Mouse (Mus musculus): ENCODE data around the gene Pafah1b2. TPM values are rescaled to one million over a fixed set of nuclear protein-coding genes. Genes with fewer than 3 reads are reported as not detected.

Gene Pafah1b2
- polyA plus RNA-seq, 1 experiment from 2014 or later: 227 TPM

DNA sequence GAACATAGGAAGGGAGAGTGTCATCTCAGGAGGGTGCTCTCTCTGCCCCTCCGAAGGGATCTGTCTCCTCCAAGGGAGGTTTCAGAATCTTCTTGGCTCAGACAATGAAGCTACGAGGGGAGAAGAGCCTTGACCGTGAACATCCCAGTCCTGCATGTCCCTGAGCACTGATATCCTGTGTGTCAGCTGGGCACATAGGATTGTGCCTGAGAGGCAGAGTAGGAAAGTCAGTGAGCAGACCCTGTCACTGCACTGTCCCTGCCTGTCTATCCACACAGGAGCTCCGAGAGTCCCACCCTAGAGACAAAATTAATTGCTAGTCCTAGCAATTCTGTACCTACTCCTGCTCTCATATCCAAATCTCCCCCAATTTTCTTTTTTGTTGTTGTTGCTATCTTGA is 60.4 kb downstream of the Pafah1b2 start:
- Histone ChIP-seq H3K36me3 (replicated peaks; ENCODE audit: control insufficient read depth, insufficient read depth, low read depth, low read length) (peaks cover 4% of the 10 kb centered on the region), H3K27me3 (ENCODE audit: control insufficient read depth, insufficient read depth, low read length) (no peaks in the 10 kb centered on the region), H3K4me1 (ENCODE audit: control insufficient read depth, insufficient read depth, low read length) (no peaks in the 10 kb centered on the region), H3K9me3 (replicated peaks; ENCODE audit: control insufficient read depth, low read length) (no peaks in the 10 kb centered on the region), H3K4me3 (ENCODE audit: low read depth, low read length) (no peak overlapping the region), H3K9ac (replicated peaks; ENCODE audit: low read length) (no peak overlapping the region), H3K4me2 (ENCODE audit: low read depth, low read length) (no peak overlapping the region), H3K27ac (replicated peaks; ENCODE audit: low read depth, low read length) (no peak overlapping the region)
- ATAC-seq (replicated peaks; ENCODE audit: insufficient number of reproducible peaks, low FRiP score, low TSS enrichment, low read depth): no peak
- no peak for DNase-seq (ENCODE audit: low spot score)
- WGBS: 83% methylated on average over 4 of the region's 4 CpGs

DNA sequence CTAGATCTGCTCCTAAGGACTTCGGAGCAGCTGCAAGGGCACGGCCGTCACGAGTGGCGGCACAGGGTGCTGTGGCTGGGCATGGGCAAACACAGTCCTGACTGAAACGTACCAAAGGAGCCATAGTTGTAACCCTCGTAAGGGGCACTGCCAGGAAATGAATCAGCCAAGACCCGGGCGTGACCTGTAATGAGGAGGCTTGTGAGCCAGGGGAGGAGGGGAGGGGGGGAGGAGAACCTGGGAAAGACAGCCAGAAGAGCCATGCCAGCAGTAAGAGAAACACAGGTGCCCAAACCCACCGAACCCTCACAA is 65.7 kb downstream of the Pafah1b2 start:
- no peaks in the 10 kb centered on the region for H3K4me1 ChIP-seq (ENCODE audit: control insufficient read depth, insufficient read depth, low read length)
- no peak overlapping the region for H3K4me3 ChIP-seq (ENCODE audit: low read depth, low read length)
- 89% methylated on average over 10 of the region's 10 CpGs for WGBS
- H3K36me3 ChIP-seq (replicated peaks; ENCODE audit: control insufficient read depth, insufficient read depth, low read depth, low read length): peaks cover 4% of the 10 kb centered on the region
- DNase-seq (ENCODE audit: low spot score) (no peak), ATAC-seq (replicated peaks; ENCODE audit: insufficient number of reproducible peaks, low FRiP score, low TSS enrichment, low read depth) (no peak)
- H3K4me2 ChIP-seq (ENCODE audit: low read depth, low read length): no peak overlapping the region
- H3K27me3 ChIP-seq (ENCODE audit: control insufficient read depth, insufficient read depth, low read length): no peaks in the 10 kb centered on the region
- no peaks in the 10 kb centered on the region for H3K9me3 ChIP-seq (replicated peaks; ENCODE audit: control insufficient read depth, low read length)
- H3K9ac ChIP-seq (replicated peaks; ENCODE audit: low read length): no peak overlapping the region
- no peak overlapping the region for H3K27ac ChIP-seq (replicated peaks; ENCODE audit: low read depth, low read length)

DNA sequence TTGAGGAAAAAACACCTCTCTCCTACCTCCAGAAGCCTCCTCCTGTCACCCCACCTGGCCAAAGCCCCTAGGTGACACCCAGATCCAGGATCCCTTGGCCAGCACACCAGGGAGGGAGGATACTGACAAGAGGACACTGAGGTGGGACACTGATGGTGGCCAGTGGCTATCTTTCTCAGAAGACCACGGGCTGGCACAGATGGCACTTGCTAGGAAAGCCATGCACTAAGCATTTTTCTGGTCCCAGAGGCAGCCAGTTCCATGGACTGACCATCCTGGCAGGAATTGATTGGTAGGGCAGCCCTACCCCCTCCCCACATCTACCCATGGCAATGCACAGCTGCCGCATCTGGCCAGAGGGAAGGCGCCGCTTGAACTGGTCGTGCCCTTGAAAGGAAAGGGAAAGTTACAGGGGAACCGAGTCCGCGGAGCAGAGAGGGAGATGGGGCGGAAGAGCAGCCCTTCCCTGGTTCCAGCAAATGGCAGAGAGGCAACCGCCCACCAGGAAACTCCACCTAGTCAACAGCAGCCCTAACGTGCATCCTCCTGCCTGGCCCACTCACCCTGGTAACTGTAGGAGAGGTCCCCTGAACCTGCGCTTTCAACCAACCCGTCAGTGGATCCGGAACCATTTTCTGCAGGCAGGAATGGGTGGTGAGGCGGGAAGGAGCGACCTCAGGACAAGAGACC is 66.2 kb downstream of the Pafah1b2 start:
- no peak for DNase-seq (ENCODE audit: low spot score)
- Histone ChIP-seq H3K9ac (replicated peaks; ENCODE audit: low read length) (no peak overlapping the region), H3K4me1 (ENCODE audit: control insufficient read depth, insufficient read depth, low read length) (no peaks in the 10 kb centered on the region), H3K27ac (replicated peaks; ENCODE audit: low read depth, low read length) (no peak overlapping the region), H3K36me3 (replicated peaks; ENCODE audit: control insufficient read depth, insufficient read depth, low read depth, low read length) (peaks cover 6% of the 10 kb centered on the region), H3K27me3 (ENCODE audit: control insufficient read depth, insufficient read depth, low read length) (no peaks in the 10 kb centered on the region), H3K4me3 (ENCODE audit: low read depth, low read length) (no peak overlapping the region), H3K4me2 (ENCODE audit: low read depth, low read length) (no peak overlapping the region), H3K9me3 (replicated peaks; ENCODE audit: control insufficient read depth, low read length) (no peaks in the 10 kb centered on the region)
- no peak for ATAC-seq (replicated peaks; ENCODE audit: insufficient number of reproducible peaks, low FRiP score, low TSS enrichment, low read depth)
- WGBS: 87% methylated on average over 16 of the region's 16 CpGs

DNA sequence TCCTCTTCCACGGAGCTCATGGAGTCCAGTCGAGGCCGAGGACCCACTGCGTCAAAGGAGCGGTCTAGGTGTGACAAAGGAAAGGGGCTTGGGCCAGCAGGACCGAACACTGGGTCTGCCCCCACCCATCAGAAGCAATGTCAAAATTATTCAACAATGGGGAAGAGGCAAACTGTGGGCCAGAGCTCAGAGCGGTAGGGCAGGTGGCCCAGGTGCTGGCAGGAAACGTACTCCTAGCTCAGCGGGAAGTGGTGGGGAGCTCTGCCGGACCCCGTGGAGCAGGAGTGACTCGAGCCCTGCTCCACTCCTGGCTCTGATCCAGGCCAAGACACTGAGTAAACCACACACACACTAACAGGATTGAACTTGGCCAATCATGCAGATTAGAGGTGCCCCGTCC is 66.8 kb downstream of the Pafah1b2 start:
- DNase-seq (ENCODE audit: low spot score) (no peak), ATAC-seq (replicated peaks; ENCODE audit: insufficient number of reproducible peaks, low FRiP score, low TSS enrichment, low read depth) (no peak)
- Histone ChIP-seq H3K9me3 (replicated peaks; ENCODE audit: control insufficient read depth, low read length) (no peaks in the 10 kb centered on the region), H3K27me3 (ENCODE audit: control insufficient read depth, insufficient read depth, low read length) (no peaks in the 10 kb centered on the region), H3K4me1 (ENCODE audit: control insufficient read depth, insufficient read depth, low read length) (no peaks in the 10 kb centered on the region), H3K27ac (replicated peaks; ENCODE audit: low read depth, low read length) (no peak overlapping the region), H3K36me3 (replicated peaks; ENCODE audit: control insufficient read depth, insufficient read depth, low read depth, low read length) (peaks cover 6% of the 10 kb centered on the region), H3K4me2 (ENCODE audit: low read depth, low read length) (no peak overlapping the region), H3K9ac (replicated peaks; ENCODE audit: low read length) (no peak overlapping the region), H3K4me3 (ENCODE audit: low read depth, low read length) (no peak overlapping the region)
- WGBS: 89% methylated on average over 13 of the region's 13 CpGs

DNA sequence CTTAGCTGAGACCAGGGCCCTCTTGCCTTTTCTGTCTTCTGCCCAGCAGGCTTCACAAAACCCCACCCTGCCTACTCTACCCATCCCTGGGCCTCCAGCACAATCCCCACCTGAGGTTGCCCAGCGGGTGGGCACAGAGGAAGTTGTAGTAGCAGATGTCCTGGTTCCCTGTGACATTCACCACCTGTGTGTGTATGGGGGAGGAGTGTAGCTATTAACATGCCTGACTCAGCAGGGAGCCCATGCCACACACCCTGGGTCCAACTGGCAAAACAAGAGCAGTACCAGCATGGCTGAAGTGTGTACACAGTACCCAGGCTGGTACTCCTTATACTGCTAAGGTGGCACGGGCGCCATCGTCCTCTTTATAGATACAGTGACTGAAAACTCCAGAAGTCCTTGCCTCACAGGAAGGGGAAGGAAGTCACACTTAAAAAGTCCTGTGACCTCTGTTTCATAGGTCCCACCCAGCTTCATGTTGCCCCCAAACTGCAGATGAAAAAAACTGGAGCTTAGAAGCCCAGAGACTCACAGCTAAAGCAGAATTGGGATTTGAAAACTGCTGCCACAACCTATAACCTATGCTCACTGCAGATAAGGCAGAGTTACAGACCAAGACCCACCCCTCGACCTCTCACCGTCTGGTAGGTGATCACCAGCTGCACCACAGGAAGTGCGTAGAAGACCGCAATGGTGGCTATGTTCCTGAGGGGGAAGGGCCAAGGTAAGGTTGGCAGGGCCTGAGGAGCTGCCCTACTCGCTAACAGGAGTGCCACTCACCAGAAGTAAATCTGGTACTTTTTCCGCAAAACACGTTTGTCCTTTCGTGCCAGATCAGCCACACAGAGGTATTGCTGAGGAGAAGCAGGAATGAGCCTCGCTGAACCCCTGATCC is 67.7 kb downstream of the Pafah1b2 start:
- H3K4me2 ChIP-seq (ENCODE audit: low read depth, low read length): no peak overlapping the region
- ATAC-seq (replicated peaks; ENCODE audit: insufficient number of reproducible peaks, low FRiP score, low TSS enrichment, low read depth) (no peak), DNase-seq (ENCODE audit: low spot score) (no peak)
- no peaks in the 10 kb centered on the region for H3K27me3 ChIP-seq (ENCODE audit: control insufficient read depth, insufficient read depth, low read length)
- no peaks in the 10 kb centered on the region for H3K9me3 ChIP-seq (replicated peaks; ENCODE audit: control insufficient read depth, low read length)
- H3K4me1 ChIP-seq (ENCODE audit: control insufficient read depth, insufficient read depth, low read length): no peaks in the 10 kb centered on the region
- peaks cover 6% of the 10 kb centered on the region for H3K36me3 ChIP-seq (replicated peaks; ENCODE audit: control insufficient read depth, insufficient read depth, low read depth, low read length)
- no peak overlapping the region for H3K4me3 ChIP-seq (ENCODE audit: low read depth, low read length)
- H3K27ac ChIP-seq (replicated peaks; ENCODE audit: low read depth, low read length): no peak overlapping the region
- H3K9ac ChIP-seq (replicated peaks; ENCODE audit: low read length): no peak overlapping the region
- WGBS: 84% methylated on average over 13 of the region's 13 CpGs

DNA sequence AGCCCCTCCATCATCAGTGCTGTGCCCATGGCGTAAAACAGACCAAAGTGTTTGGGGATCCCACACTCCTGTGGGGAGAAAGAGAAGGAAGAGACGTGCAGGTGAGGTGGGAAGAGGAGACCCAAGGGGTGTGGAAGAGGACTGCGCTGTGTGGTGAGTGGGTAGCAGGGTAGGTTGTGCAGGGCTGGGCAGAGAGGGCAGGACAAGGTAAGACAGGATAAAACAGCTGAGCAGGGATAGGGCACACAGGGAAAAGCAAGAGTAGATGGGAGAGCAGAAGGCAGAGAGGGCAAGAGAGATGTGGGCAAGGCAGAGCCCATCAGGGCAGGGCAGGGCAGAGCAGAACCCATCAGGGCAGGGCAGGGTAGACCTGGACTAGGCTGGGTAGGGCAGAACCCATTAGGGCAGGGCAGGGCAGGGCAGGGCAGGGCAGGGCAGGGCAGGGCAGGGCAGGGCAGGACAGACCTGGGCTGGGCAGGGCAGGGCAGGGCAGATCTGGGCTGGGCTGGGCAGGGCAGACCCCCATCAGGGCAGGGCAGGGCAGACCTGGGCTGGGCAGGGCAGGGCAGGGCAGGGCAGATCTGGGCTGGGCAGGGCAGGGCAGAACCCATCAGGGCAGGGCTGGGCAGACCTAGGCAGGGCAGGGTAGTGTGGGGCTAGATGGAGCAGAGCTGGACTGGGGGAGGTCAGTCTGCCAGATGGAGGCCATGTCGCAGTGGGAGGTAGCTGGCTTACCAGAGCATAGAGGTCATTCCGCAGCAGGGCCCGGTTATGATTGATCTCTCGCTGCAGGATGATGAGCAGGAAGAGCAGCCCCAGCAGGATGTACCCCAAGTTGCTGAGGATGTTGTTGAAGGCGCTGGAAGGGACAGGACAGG is 68.6 kb downstream of the Pafah1b2 start:
- Histone ChIP-seq H3K4me1 (ENCODE audit: control insufficient read depth, insufficient read depth, low read length) (no peaks in the 10 kb centered on the region), H3K4me3 (ENCODE audit: low read depth, low read length) (no peak overlapping the region), H3K36me3 (replicated peaks; ENCODE audit: control insufficient read depth, insufficient read depth, low read depth, low read length) (peaks cover 6% of the 10 kb centered on the region), H3K9ac (replicated peaks; ENCODE audit: low read length) (no peak overlapping the region), H3K9me3 (replicated peaks; ENCODE audit: control insufficient read depth, low read length) (no peaks in the 10 kb centered on the region), H3K27ac (replicated peaks; ENCODE audit: low read depth, low read length) (no peak overlapping the region), H3K27me3 (ENCODE audit: control insufficient read depth, insufficient read depth, low read length) (no peaks in the 10 kb centered on the region), H3K4me2 (ENCODE audit: low read depth, low read length) (no peak overlapping the region)
- WGBS: 92% methylated on average over 8 of the region's 8 CpGs
- peak; percentile 35; the same call in 1 of the 2 replicates for ATAC-seq (replicated peaks; ENCODE audit: insufficient number of reproducible peaks, low FRiP score, low TSS enrichment, low read depth)
- DNase-seq (ENCODE audit: low spot score): no peak

DNA sequence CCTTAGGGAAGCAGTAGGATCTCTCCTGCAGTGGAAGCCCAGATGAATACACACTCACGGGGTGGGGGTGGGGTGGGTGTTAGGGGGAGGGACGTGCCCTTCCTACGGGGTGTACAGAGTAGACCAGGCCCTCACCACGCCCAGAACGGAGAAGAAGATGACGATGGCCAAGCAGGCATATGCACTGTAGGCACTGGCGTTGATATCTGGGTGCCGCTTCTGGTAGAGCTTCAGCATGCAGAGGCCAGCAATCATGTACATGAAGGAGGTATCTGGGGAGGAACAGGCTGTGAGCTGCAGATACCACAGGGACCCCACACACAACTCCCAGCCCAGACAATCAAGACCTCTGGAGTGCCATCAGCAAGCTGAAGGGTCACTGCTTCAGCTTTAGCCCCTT is 69.6 kb downstream of the Pafah1b2 start:
- Histone ChIP-seq H3K9me3 (replicated peaks; ENCODE audit: control insufficient read depth, low read length) (no peaks in the 10 kb centered on the region), H3K36me3 (replicated peaks; ENCODE audit: control insufficient read depth, insufficient read depth, low read depth, low read length) (peaks cover 2% of the 10 kb centered on the region), H3K9ac (replicated peaks; ENCODE audit: low read length) (no peak overlapping the region), H3K4me2 (ENCODE audit: low read depth, low read length) (no peak overlapping the region), H3K27me3 (ENCODE audit: control insufficient read depth, insufficient read depth, low read length) (no peaks in the 10 kb centered on the region), H3K27ac (replicated peaks; ENCODE audit: low read depth, low read length) (no peak overlapping the region), H3K4me1 (ENCODE audit: control insufficient read depth, insufficient read depth, low read length) (no peaks in the 10 kb centered on the region), H3K4me3 (ENCODE audit: low read depth, low read length) (no peak overlapping the region)
- ATAC-seq (replicated peaks; ENCODE audit: insufficient number of reproducible peaks, low FRiP score, low TSS enrichment, low read depth): no peak
- DNase-seq (ENCODE audit: low spot score): no peak
- 88% methylated on average over 8 of the region's 8 CpGs for WGBS
